Mouse (Mus musculus) cortical plate, adult 2 months (tissue): ENCODE results near the gene Rpl36-ps4.

Experiments
- CTCF ChIP-seq: fragments of 200-500 bp; IDR thresholded peaks from 2 replicates; pipeline ENCODE4 v1.5.1; 2011; ENCODE audit warnings: mild to moderate bottlenecking, control low read depth, low read length; ENCODE audit not compliant: insufficient read depth; ENCODE audit errors: extremely low read depth
- POLR2A ChIP-seq: fragments of 200-500 bp; IDR thresholded peaks from 2 replicates; pipeline ENCODE4 v1.6.1; 2011; ENCODE audit warnings: mild to moderate bottlenecking, low read length, control low read depth; ENCODE audit not compliant: insufficient read depth; ENCODE audit errors: extremely low read depth

- TF ChIP-seq CTCF (no peak), POLR2A (no peak)
Measured at GRCm38 (mm10) chr17:87963081-87964075, 42.6 kb downstream of the Rpl36-ps4 start.
